Mouse (Mus musculus): ENCODE measurements around the gene Wtip. TPM values are rescaled to one million over a fixed set of nuclear protein-coding genes. Genes with fewer than 3 reads are reported as not detected.
"Not testable (repeated sequence)": the region's sequence is repeated elsewhere in the genome, so short reads cannot be mapped to it uniquely, and the experiment has no call there.

Gene Wtip
- 10 to 100 TPM; 12.5 to 15.4 (median 13.7) TPM for total RNA-seq (2022)

GRCm38 (mm10) chr7:34133117-34133762 lies at the start of gene Wtip:
TSS of gene Wtip (minus strand) at chr7:34133268.
- peak in 1 of 2 experiments; percentile 28 for DNase-seq (ENCODE audit: low spot score in 2 of 2)

GRCm38 (mm10) chr7:34176241-34176640 lies 43.2 kb upstream of the Wtip start:
- not testable (repeated sequence) for DNase-seq (ENCODE audit: low spot score in 2 of 2)

- no peak for DNase-seq (ENCODE audit: low spot score in 2 of 2)
Measured at GRCm38 (mm10) chr7:34172251-34172650, 39.2 kb upstream of the Wtip start.

GRCm38 (mm10) chr7:34169454-34169853 lies 36.4 kb upstream of the Wtip start, which contains the start of gene Uba2:
TSS of gene Uba2 (minus strand) at chr7:34169599.
- DNase-seq (ENCODE audit: low spot score in 2 of 2), result no peak

- DNase-seq (ENCODE audit: low spot score in 2 of 2), result peak; percentile 87 to 92
Measured at GRCm38 (mm10) chr7:34168470-34169251, 35.6 kb upstream of the Wtip start.

- DNase-seq (ENCODE audit: low spot score in 2 of 2), result no peak
Measured at GRCm38 (mm10) chr7:34167766-34168469, 34.9 kb upstream of the Wtip start.

GRCm38 (mm10) chr7:34166850-34167249 lies 33.8 kb upstream of the Wtip start:
- DNase-seq (ENCODE audit: low spot score in 2 of 2), result no peak

GRCm38 (mm10) chr7:34165999-34166398 lies 32.9 kb upstream of the Wtip start:
- no peak for DNase-seq (ENCODE audit: low spot score in 2 of 2)

GRCm38 (mm10) chr7:34164671-34165070 lies 31.6 kb upstream of the Wtip start:
- no peak for DNase-seq (ENCODE audit: low spot score in 2 of 2)

GRCm38 (mm10) chr7:34159167-34159566 lies 26.1 kb upstream of the Wtip start:
- DNase-seq (ENCODE audit: low spot score in 2 of 2), result no peak

GRCm38 (mm10) chr7:34157994-34158393 lies 24.9 kb upstream of the Wtip start:
- DNase-seq (ENCODE audit: low spot score in 2 of 2), result no peak

- no peak for DNase-seq (ENCODE audit: low spot score in 2 of 2)
Measured at GRCm38 (mm10) chr7:34147193-34147592, 14.1 kb upstream of the Wtip start.

GRCm38 (mm10) chr7:34141123-34141522 lies 8.1 kb upstream of the Wtip start:
- peak; percentile 22 to 30 for DNase-seq (ENCODE audit: low spot score in 2 of 2)

GRCm38 (mm10) chr7:34139493-34139892 lies 6.4 kb upstream of the Wtip start:
- no peak for DNase-seq (ENCODE audit: low spot score in 2 of 2)

- DNase-seq (ENCODE audit: low spot score in 2 of 2), result no peak
Measured at GRCm38 (mm10) chr7:34134336-34134735, 1.3 kb upstream of the Wtip start.

GRCm38 (mm10) chr7:34132355-34133079 lies 551 bp downstream of the Wtip start:
- no peak for DNase-seq (ENCODE audit: low spot score in 2 of 2)

GRCm38 (mm10) chr7:34131959-34132354 lies 1.1 kb downstream of the Wtip start:
- DNase-seq (ENCODE audit: low spot score in 2 of 2), result no peak

GRCm38 (mm10) chr7:34131118-34131517 lies 1.9 kb downstream of the Wtip start:
- DNase-seq (ENCODE audit: low spot score in 2 of 2), result no peak

GRCm38 (mm10) chr7:34126291-34126690 lies 6.8 kb downstream of the Wtip start:
- no peak for DNase-seq (ENCODE audit: low spot score in 2 of 2)

- no peak for DNase-seq (ENCODE audit: low spot score in 2 of 2)
Measured at GRCm38 (mm10) chr7:34125346-34125745, 7.7 kb downstream of the Wtip start.

GRCm38 (mm10) chr7:34122987-34123720 lies 9.9 kb downstream of the Wtip start:
- no peak for DNase-seq (ENCODE audit: low spot score in 2 of 2)

Measured in layer of hippocampus, adult 8-10 months (tissue).